ENCODE assay signal across 8 mouse cellular contexts in the genomic region with DNA sequence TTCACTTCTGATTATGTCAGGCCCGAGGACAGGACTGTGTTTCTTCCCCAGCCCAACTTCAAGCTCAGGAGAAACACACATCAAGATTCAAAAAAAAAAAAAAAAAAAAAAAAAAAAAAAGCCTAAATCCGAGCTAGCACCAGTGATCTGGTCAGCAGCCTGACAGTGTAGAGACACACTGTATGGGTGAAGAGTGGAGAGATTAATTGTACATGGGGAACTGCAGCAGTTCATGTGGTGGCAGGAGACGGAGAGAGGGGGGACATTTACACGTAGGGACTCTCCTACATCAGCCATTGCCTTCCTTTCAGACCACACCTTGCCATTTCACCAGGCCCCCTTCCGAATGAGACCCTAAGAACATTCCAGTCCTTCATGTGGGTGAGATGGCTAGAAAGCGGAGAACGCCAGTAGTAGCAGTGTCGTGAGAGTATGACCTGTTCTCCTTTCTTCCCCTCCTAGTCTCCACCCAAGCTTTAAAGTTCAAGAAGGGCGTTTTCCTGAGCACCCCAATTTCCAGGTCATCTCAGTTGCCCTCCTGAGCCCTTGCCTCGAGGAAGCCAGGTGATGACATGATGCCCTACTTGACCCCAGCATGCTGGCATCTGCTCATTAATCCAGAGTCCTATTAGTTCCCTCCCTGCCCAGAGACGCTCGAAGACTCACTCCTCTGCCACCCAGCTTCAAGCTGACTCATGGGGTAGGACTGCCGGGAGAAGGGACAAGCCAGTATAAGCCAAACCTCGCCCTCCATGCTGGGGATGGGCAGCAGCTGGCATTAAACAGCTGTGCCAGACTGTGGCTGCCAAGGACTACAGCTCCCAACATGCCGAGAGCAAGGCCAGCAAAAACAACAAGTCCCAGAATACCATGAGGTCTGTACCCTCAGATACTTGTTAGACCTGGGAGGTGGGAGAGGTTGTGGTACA. TPM values are rescaled to one million over a fixed set of nuclear protein-coding genes. Genes with fewer than 3 reads are reported as not detected.
DNase-seq lines count a peak whose midpoint lies in the region; ATAC-seq and TF ChIP-seq lines count a peak whose summit lies in the region.

No protein-coding gene starts in this region.

- peak overlapping the region; percentile 54 for H3K4me2 ChIP-seq in forebrain, embryonic 14.5 days (ENCODE audit: low read length)
- peak overlapping the region; percentile 82 for H3K4me2 ChIP-seq in hindbrain, postnatal 0 days (ENCODE audit: low read depth, low read length)
- H3K4me2 ChIP-seq in limb, embryonic 14.5 days (replicated peaks; ENCODE audit: low read depth, low read length, severe bottlenecking), result peak overlapping the region; percentile 80
- peak overlapping the region; percentile 83 for H3K4me2 ChIP-seq in myocyte (ENCODE audit: low read depth)

- peak overlapping the region; percentile 92 for H3K4me3 ChIP-seq in gastrocnemius, adult 2 months
- peak overlapping the region; percentile 62 for H3K4me3 ChIP-seq in forebrain, embryonic 14.5 days (ENCODE audit: low read depth, low read length)
- H3K4me3 ChIP-seq in hindbrain, postnatal 0 days (ENCODE audit: low read length), result peak overlapping the region; percentile 73
- H3K4me3 ChIP-seq in limb, embryonic 14.5 days (replicated peaks; ENCODE audit: low read length), result peak overlapping the region; percentile 68
- H3K4me3 ChIP-seq in myocyte, result peak overlapping the region; percentile 73

- no peak for TF ChIP-seq POLR2A in limb, embryonic 14.5 days (IDR thresholded peaks at IDR 0.05; ENCODE audit: borderline replicate concordance, extremely low read depth, insufficient read depth, insufficient read length)
- peak; percentile 56 for TF ChIP-seq POLR2A in myocyte (IDR thresholded peaks at IDR 0.05; ENCODE audit: insufficient read length, low read depth)

- 64% methylated on average over 15 of the region's 15 CpGs for WGBS in forebrain, embryonic 14.5 days
- WGBS in hindbrain, postnatal 0 days, result 48% methylated on average over 15 of the region's 15 CpGs
- 51% methylated on average over 15 of the region's 15 CpGs for WGBS in limb, embryonic 14.5 days

- intact Hi-C loops in gastrocnemius, adult 2 months (cut with DNase I), result loop anchor here (10.0 kb wide), 1 partner anchor 516 kb away; no protein-coding TSS in a partner anchor

- no peak for TF ChIP-seq CTCF in gastrocnemius, adult 2 months (IDR thresholded peaks at IDR 0.05)
- no peak for TF ChIP-seq CTCF in hindbrain, postnatal 0 days (IDR thresholded peaks at IDR 0.05; ENCODE audit: low read depth)

- no peaks in the 10 kb centered on the region for H3K9me3 ChIP-seq in forebrain, embryonic 14.5 days (replicated peaks; ENCODE audit: control insufficient read depth, low read length)
- H3K9me3 ChIP-seq in hindbrain, postnatal 0 days (ENCODE audit: low read length), result no peaks in the 10 kb centered on the region
- no peaks in the 10 kb centered on the region for H3K9me3 ChIP-seq in limb, embryonic 14.5 days (ENCODE audit: control insufficient read depth, low read length)

- H3ac ChIP-seq in myocyte (ENCODE audit: control insufficient read depth, insufficient read length), result peak overlapping the region; percentile 14

- peaks cover 7% of the 10 kb centered on the region for H3K79me2 ChIP-seq in myocyte (ENCODE audit: control insufficient read depth, insufficient read depth)

- DNase-seq in gastrocnemius, adult 2 months, result peak; percentile 77
- no peak for DNase-seq in gastrocnemius, adult 18-20 months (ENCODE audit: low spot score)
- peak; percentile 58 to 62 for DNase-seq in adrenal gland, adult 18-20 months (ENCODE audit: low spot score in 2 of 2)
- DNase-seq in forebrain, embryonic 14.5 days (ENCODE audit: low spot score), result no peak
- peak; percentile 74 for DNase-seq in hindbrain, postnatal 0 days (ENCODE audit: low spot score)
- DNase-seq in limb, embryonic 14.5 days (ENCODE audit: low spot score), result no peak

- peaks cover 32% of the 10 kb centered on the region for H3K36me3 ChIP-seq in forebrain, embryonic 14.5 days (ENCODE audit: control insufficient read depth, insufficient read depth, low read length)
- H3K36me3 ChIP-seq in hindbrain, postnatal 0 days (ENCODE audit: insufficient read depth, low read length), result peaks cover 20% of the 10 kb centered on the region
- H3K36me3 ChIP-seq in limb, embryonic 14.5 days (ENCODE audit: control insufficient read depth, insufficient read depth, low read length), result peaks cover 26% of the 10 kb centered on the region
- H3K36me3 ChIP-seq in myocyte (ENCODE audit: control insufficient read depth, insufficient read depth), result peaks cover 10% of the 10 kb centered on the region

- ATAC-seq in forebrain, embryonic 14.5 days, result no peak
- ATAC-seq in hindbrain, postnatal 0 days, result peak; percentile 1; the same call in 1 of the 2 replicates
- no peak for ATAC-seq in limb, embryonic 14.5 days (ENCODE audit: low FRiP score, low read depth)
- ATAC-seq in megakaryocyte-erythroid progenitor cell, adult 5-6 weeks (replicated peaks; ENCODE audit: low FRiP score, low TSS enrichment, poor library complexity, severe bottlenecking), result no peak

- H3K9ac ChIP-seq in forebrain, embryonic 14.5 days (ENCODE audit: low read length), result peak overlapping the region; percentile 79
- peak overlapping the region; percentile 82 for H3K9ac ChIP-seq in hindbrain, postnatal 0 days (replicated peaks; ENCODE audit: low read length)
- H3K9ac ChIP-seq in limb, embryonic 14.5 days (ENCODE audit: low read depth, low read length, severe bottlenecking), result peak overlapping the region; percentile 72; the same call in 1 of the 2 replicates

- no peaks in the 10 kb centered on the region for H3K27me3 ChIP-seq in forebrain, embryonic 14.5 days (replicated peaks; ENCODE audit: control insufficient read depth, insufficient read depth, low read length)
- no peaks in the 10 kb centered on the region for H3K27me3 ChIP-seq in hindbrain, postnatal 0 days (ENCODE audit: insufficient read depth, low read length)
- H3K27me3 ChIP-seq in limb, embryonic 14.5 days (ENCODE audit: control insufficient read depth, insufficient read depth, low read length), result no peaks in the 10 kb centered on the region
- no peaks in the 10 kb centered on the region for H3K27me3 ChIP-seq in myocyte (ENCODE audit: control insufficient read depth, insufficient read depth, insufficient read length)

- peak overlapping the region; percentile 95 for H3K27ac ChIP-seq in gastrocnemius, adult 2 months
- H3K27ac ChIP-seq in forebrain, embryonic 14.5 days (ENCODE audit: low read depth, low read length), result no peak overlapping the region
- peak overlapping the region; percentile 82; the same call in 1 of the 2 replicates for H3K27ac ChIP-seq in hindbrain, postnatal 0 days
- H3K27ac ChIP-seq in limb, embryonic 14.5 days (replicated peaks; ENCODE audit: low read depth, low read length), result no peak overlapping the region

- peaks cover 19% of the 10 kb centered on the region for H3K4me1 ChIP-seq in forebrain, embryonic 14.5 days (ENCODE audit: control insufficient read depth, insufficient read depth, low read length)
- H3K4me1 ChIP-seq in hindbrain, postnatal 0 days (ENCODE audit: insufficient read depth, low read length), result peaks cover 4% of the 10 kb centered on the region; the same call in 1 of the 2 replicates
- peaks cover 12% of the 10 kb centered on the region for H3K4me1 ChIP-seq in limb, embryonic 14.5 days (ENCODE audit: control insufficient read depth, insufficient read depth, low read length)

RNA-seq across cellular contexts. Expression of gene Fam214b, which starts 7.2 kb away (rescaled TPM):
- total RNA-seq in gastrocnemius, adult 2 months (2021), result 10 to 100 TPM; 21.1 to 24.5 TPM
- total RNA-seq in gastrocnemius, adult 18-20 months (2021), result 10 to 100 TPM; 27.6 to 28.1 TPM
- total RNA-seq in adrenal gland, adult 18-20 months (2021), result 10 to 100 TPM; 54.7 to 58.2 TPM
- polyA plus RNA-seq in forebrain, embryonic 14.5 days (2014; fragmentation: Nextera tagmentation; extraction: Ambion mirVana), result 19.3 and 26.7 TPM in 2 replicates
- total RNA-seq in hindbrain, postnatal 0 days (2014; rRNA removed), result 36.0 and 54.9 TPM in 2 replicates
- polyA plus RNA-seq in hindbrain, postnatal 0 days (2015; fragmentation: Nextera tagmentation; extraction: Ambion mirVana), result 25.0 TPM in 2 replicates
- polyA plus RNA-seq in limb, embryonic 14.5 days (2012; rRNA removed), result 22.1 and 24.1 TPM in 2 replicates
- polyA plus RNA-seq in limb, embryonic 14.5 days (2014; fragmentation: Nextera tagmentation; extraction: Ambion mirVana), result 9.5 and 11.6 TPM in 2 replicates
- polyA plus RNA-seq in myocyte (2012; fragmentation: generic; extraction: Trizol), result 35.3 TPM
- total RNA-seq in megakaryocyte-erythroid progenitor cell, adult 5-6 weeks (2014; fragmentation: Nextera tagmentation), result 1.8 and 2.5 TPM in 2 replicates
- 1.0 TPM in 2 replicates for total RNA-seq in megakaryocyte-erythroid progenitor cell, adult 5-6 weeks (2017)

RNA-seq across cellular contexts. Expression of gene Stoml2, which starts 7.3 kb away (rescaled TPM):
- 100 to 1,000 TPM in 1 of 2 experiments, 10 to 100 TPM in 1; 87.5 to 108 TPM for total RNA-seq in gastrocnemius, adult 2 months (2021)
- 100 to 1,000 TPM in 1 of 2 experiments, 10 to 100 TPM in 1; 88.9 to 105 TPM for total RNA-seq in gastrocnemius, adult 18-20 months (2021)
- 100 to 1,000 TPM; 159 to 223 TPM for total RNA-seq in adrenal gland, adult 18-20 months (2021)
- polyA plus RNA-seq in forebrain, embryonic 14.5 days (2014; fragmentation: Nextera tagmentation; extraction: Ambion mirVana), result 302 and 334 TPM in 2 replicates
- total RNA-seq in hindbrain, postnatal 0 days (2014; rRNA removed), result 86.2 and 118 TPM in 2 replicates
- 256 and 272 TPM in 2 replicates for polyA plus RNA-seq in hindbrain, postnatal 0 days (2015; fragmentation: Nextera tagmentation; extraction: Ambion mirVana)
- 156 and 171 TPM in 2 replicates for polyA plus RNA-seq in limb, embryonic 14.5 days (2012; rRNA removed)
- 316 and 318 TPM in 2 replicates for polyA plus RNA-seq in limb, embryonic 14.5 days (2014; fragmentation: Nextera tagmentation; extraction: Ambion mirVana)
- polyA plus RNA-seq in myocyte (2012; fragmentation: generic; extraction: Trizol), result 113 TPM
- total RNA-seq in megakaryocyte-erythroid progenitor cell, adult 5-6 weeks (2014; fragmentation: Nextera tagmentation), result 207 and 223 TPM in 2 replicates
- 190 and 198 TPM in 2 replicates for total RNA-seq in megakaryocyte-erythroid progenitor cell, adult 5-6 weeks (2017)

RNA-seq across cellular contexts. Expression of gene Pigo, which starts 13.2 kb away (rescaled TPM):
- total RNA-seq in gastrocnemius, adult 2 months (2021), result 10 to 100 TPM in 1 of 2 experiments, 1 to 10 TPM in 1; 4.9 to 10.2 TPM
- total RNA-seq in gastrocnemius, adult 18-20 months (2021), result 1 to 10 TPM; 6.2 to 7.7 TPM
- total RNA-seq in adrenal gland, adult 18-20 months (2021), result 10 to 100 TPM; 14.0 to 15.9 TPM
- 18.1 and 18.2 TPM in 2 replicates for polyA plus RNA-seq in forebrain, embryonic 14.5 days (2014; fragmentation: Nextera tagmentation; extraction: Ambion mirVana)
- total RNA-seq in hindbrain, postnatal 0 days (2014; rRNA removed), result 27.7 and 33.4 TPM in 2 replicates
- 20.8 and 22.1 TPM in 2 replicates for polyA plus RNA-seq in hindbrain, postnatal 0 days (2015; fragmentation: Nextera tagmentation; extraction: Ambion mirVana)
- 33.4 and 44.3 TPM in 2 replicates for polyA plus RNA-seq in limb, embryonic 14.5 days (2012; rRNA removed)
- 17.6 and 22.1 TPM in 2 replicates for polyA plus RNA-seq in limb, embryonic 14.5 days (2014; fragmentation: Nextera tagmentation; extraction: Ambion mirVana)
- polyA plus RNA-seq in myocyte (2012; fragmentation: generic; extraction: Trizol), result 8.0 TPM
- 14.7 and 20.3 TPM in 2 replicates for total RNA-seq in megakaryocyte-erythroid progenitor cell, adult 5-6 weeks (2014; fragmentation: Nextera tagmentation)
- 8.3 and 11.0 TPM in 2 replicates for total RNA-seq in megakaryocyte-erythroid progenitor cell, adult 5-6 weeks (2017)

RNA-seq across cellular contexts. Expression of gene Unc13b, which starts 19.9 kb away (rescaled TPM):
- 1 to 10 TPM; 2.1 to 2.9 TPM for total RNA-seq in gastrocnemius, adult 2 months (2021)
- total RNA-seq in gastrocnemius, adult 18-20 months (2021), result 1 to 10 TPM; 1.2 to 1.9 TPM
- total RNA-seq in adrenal gland, adult 18-20 months (2021), result 10 to 100 TPM; 12.9 to 15.8 TPM
- polyA plus RNA-seq in forebrain, embryonic 14.5 days (2014; fragmentation: Nextera tagmentation; extraction: Ambion mirVana), result 8.1 and 12.3 TPM in 2 replicates
- 40.4 and 41.8 TPM in 2 replicates for total RNA-seq in hindbrain, postnatal 0 days (2014; rRNA removed)
- polyA plus RNA-seq in hindbrain, postnatal 0 days (2015; fragmentation: Nextera tagmentation; extraction: Ambion mirVana), result 6.6 TPM in 2 replicates
- polyA plus RNA-seq in limb, embryonic 14.5 days (2012; rRNA removed), result 6.7 and 7.2 TPM in 2 replicates
- polyA plus RNA-seq in limb, embryonic 14.5 days (2014; fragmentation: Nextera tagmentation; extraction: Ambion mirVana), result 2.4 and 2.5 TPM in 2 replicates
- 0.42 TPM for polyA plus RNA-seq in myocyte (2012; fragmentation: generic; extraction: Trizol)
- total RNA-seq in megakaryocyte-erythroid progenitor cell, adult 5-6 weeks (2014; fragmentation: Nextera tagmentation), result 2.5 and 2.9 TPM in 2 replicates
- 0.52 and 3.2 TPM in 2 replicates for total RNA-seq in megakaryocyte-erythroid progenitor cell, adult 5-6 weeks (2017)

RNA-seq across cellular contexts. Expression of gene Fancg, which starts 28.5 kb away (rescaled TPM):
- total RNA-seq in gastrocnemius, adult 2 months (2021), result 1 to 10 TPM in 1 of 2 experiments, under 1 TPM in 1; 0.84 to 1.2 TPM
- total RNA-seq in gastrocnemius, adult 18-20 months (2021), result 1 to 10 TPM; 1.4 to 1.8 TPM
- total RNA-seq in adrenal gland, adult 18-20 months (2021), result 1 to 10 TPM; 6.6 to 7.7 TPM
- polyA plus RNA-seq in forebrain, embryonic 14.5 days (2014; fragmentation: Nextera tagmentation; extraction: Ambion mirVana), result 17.3 and 26.1 TPM in 2 replicates
- 10.5 and 13.1 TPM in 2 replicates for total RNA-seq in hindbrain, postnatal 0 days (2014; rRNA removed)
- 14.2 and 14.5 TPM in 2 replicates for polyA plus RNA-seq in hindbrain, postnatal 0 days (2015; fragmentation: Nextera tagmentation; extraction: Ambion mirVana)
- 31.3 and 33.6 TPM in 2 replicates for polyA plus RNA-seq in limb, embryonic 14.5 days (2012; rRNA removed)
- polyA plus RNA-seq in limb, embryonic 14.5 days (2014; fragmentation: Nextera tagmentation; extraction: Ambion mirVana), result 20.1 and 20.4 TPM in 2 replicates
- polyA plus RNA-seq in myocyte (2012; fragmentation: generic; extraction: Trizol), result 2.6 TPM
- total RNA-seq in megakaryocyte-erythroid progenitor cell, adult 5-6 weeks (2014; fragmentation: Nextera tagmentation), result 24.2 and 35.5 TPM in 2 replicates
- total RNA-seq in megakaryocyte-erythroid progenitor cell, adult 5-6 weeks (2017), result 8.3 and 8.5 TPM in 2 replicates

Comparison
In these comparisons a context has a peak if more than half of its experiments do, and no peak if none do; other contexts are left out.
1. DNase-seq: peak in gastrocnemius, adult 2 months (single experiment), adrenal gland, adult 18-20 months (2 of 2) and hindbrain, postnatal 0 days (single experiment); none in gastrocnemius, adult 18-20 months (single experiment), forebrain, embryonic 14.5 days (single experiment) and limb, embryonic 14.5 days (single experiment).
2. H3K27ac ChIP-seq: peak in gastrocnemius, adult 2 months (single experiment) and hindbrain, postnatal 0 days (single experiment); none in forebrain, embryonic 14.5 days (single experiment) and limb, embryonic 14.5 days (single experiment).
3. RNA of gene Fam214b, which starts 7.2 kb away (total RNA-seq): 54.7 to 58.2 TPM in adrenal gland, adult 18-20 months, 36.0 to 54.9 TPM in hindbrain, postnatal 0 days, 27.6 to 28.1 TPM in gastrocnemius, adult 18-20 months and 21.1 to 24.5 TPM in gastrocnemius, adult 2 months; 1.0 to 2.5 TPM in megakaryocyte-erythroid progenitor cell, adult 5-6 weeks; every median in the first group is over 4 times any median in the second.
4. Peak in every context shown above with its lines, with median percentiles within 50 percentile points of each other: H3K4me3 ChIP-seq, H3K4me2 ChIP-seq and H3K9ac ChIP-seq.